Mouse (Mus musculus): ENCODE data around the gene Klhl12. TPM values are rescaled to one million over a fixed set of nuclear protein-coding genes. Genes with fewer than 3 reads are reported as not detected.

Klhl12 gene
- polyA plus RNA-seq, 1 experiment from 2014 or later = 24.8 TPM

GRCm38 (mm10) chr1:134460294-134461284 lies 5.3 kb downstream of the Klhl12 start:
- Histone ChIP-seq H3K4me2 (ENCODE audit: low read length) (no peak overlapping the region), H3K27ac (ENCODE audit: low read depth, low read length) (no peak overlapping the region), H3K4me3 (ENCODE audit: low read depth, low read length) (no peak overlapping the region), H3K4me1 (ENCODE audit: control insufficient read depth, insufficient read depth, low read length) (no peaks in the 10 kb centered on the region), H3K9ac (ENCODE audit: low read length) (no peak overlapping the region), H3K27me3 (replicated peaks; ENCODE audit: control insufficient read depth, insufficient read depth, low read length) (no peaks in the 10 kb centered on the region), H3K36me3 (ENCODE audit: control insufficient read depth, insufficient read depth, low read length) (peaks cover 43% of the 10 kb centered on the region), H3K9me3 (replicated peaks; ENCODE audit: control insufficient read depth, low read length) (no peaks in the 10 kb centered on the region)
- ATAC-seq = no peak
- WGBS = 96% methylated on average over 1 of the region's 1 CpGs
- no peak for DNase-seq (ENCODE audit: low spot score)

- Histone ChIP-seq H3K4me3 (ENCODE audit: low read depth, low read length) (no peak overlapping the region), H3K27ac (ENCODE audit: low read depth, low read length) (no peak overlapping the region), H3K36me3 (ENCODE audit: control insufficient read depth, insufficient read depth, low read length) (peaks cover 70% of the 10 kb centered on the region), H3K4me1 (ENCODE audit: control insufficient read depth, insufficient read depth, low read length) (no peaks in the 10 kb centered on the region), H3K27me3 (replicated peaks; ENCODE audit: control insufficient read depth, insufficient read depth, low read length) (no peaks in the 10 kb centered on the region), H3K4me2 (ENCODE audit: low read length) (no peak overlapping the region), H3K9me3 (replicated peaks; ENCODE audit: control insufficient read depth, low read length) (no peaks in the 10 kb centered on the region), H3K9ac (ENCODE audit: low read length) (no peak overlapping the region)
- no peak for ATAC-seq
- no peak for DNase-seq (ENCODE audit: low spot score)
- WGBS = 93% methylated on average over 2 of the region's 2 CpGs
Measured at GRCm38 (mm10) chr1:134484623-134485022, 29.3 kb downstream of the Klhl12 start.

- ATAC-seq (no peak), DNase-seq (ENCODE audit: low spot score) (no peak)
- no peak overlapping the region for H3K4me3 ChIP-seq (ENCODE audit: low read depth, low read length)
- no peak overlapping the region for H3K4me2 ChIP-seq (ENCODE audit: low read length)
- H3K27ac ChIP-seq (ENCODE audit: low read depth, low read length) = no peak overlapping the region
- peaks cover 11% of the 10 kb centered on the region; the same call in 1 of the 2 replicates for H3K4me1 ChIP-seq (ENCODE audit: control insufficient read depth, insufficient read depth, low read length)
- no peaks in the 10 kb centered on the region for H3K27me3 ChIP-seq (replicated peaks; ENCODE audit: control insufficient read depth, insufficient read depth, low read length)
- WGBS = 94% methylated on average over 6 of the region's 6 CpGs
- H3K9me3 ChIP-seq (replicated peaks; ENCODE audit: control insufficient read depth, low read length) = no peaks in the 10 kb centered on the region
- peaks cover 37% of the 10 kb centered on the region for H3K36me3 ChIP-seq (ENCODE audit: control insufficient read depth, insufficient read depth, low read length)
- no peak overlapping the region for H3K9ac ChIP-seq (ENCODE audit: low read length)
Measured at GRCm38 (mm10) chr1:134490903-134491801, 35.8 kb downstream of the Klhl12 start.

GRCm38 (mm10) chr1:134492276-134492675 lies 36.9 kb downstream of the Klhl12 start:
- DNase-seq (ENCODE audit: low spot score) (no peak), ATAC-seq (no peak)
- H3K4me1 ChIP-seq (ENCODE audit: control insufficient read depth, insufficient read depth, low read length) = peaks cover 11% of the 10 kb centered on the region; the same call in 1 of the 2 replicates
- no peak overlapping the region for H3K27ac ChIP-seq (ENCODE audit: low read depth, low read length)
- H3K4me2 ChIP-seq (ENCODE audit: low read length) = no peak overlapping the region
- peaks cover 30% of the 10 kb centered on the region for H3K36me3 ChIP-seq (ENCODE audit: control insufficient read depth, insufficient read depth, low read length)
- no peaks in the 10 kb centered on the region for H3K9me3 ChIP-seq (replicated peaks; ENCODE audit: control insufficient read depth, low read length)
- no peaks in the 10 kb centered on the region for H3K27me3 ChIP-seq (replicated peaks; ENCODE audit: control insufficient read depth, insufficient read depth, low read length)
- 74% methylated on average over 7 of the region's 7 CpGs for WGBS
- H3K9ac ChIP-seq (ENCODE audit: low read length) = no peak overlapping the region
- no peak overlapping the region for H3K4me3 ChIP-seq (ENCODE audit: low read depth, low read length)

- no peak for DNase-seq (ENCODE audit: low spot score)
- no peak for ATAC-seq
- peak overlapping the region; percentile 72; the same call in 1 of the 2 replicates for H3K4me2 ChIP-seq (ENCODE audit: low read length)
- no peak overlapping the region for H3K4me3 ChIP-seq (ENCODE audit: low read depth, low read length)
- peaks cover 19% of the 10 kb centered on the region for H3K36me3 ChIP-seq (ENCODE audit: control insufficient read depth, insufficient read depth, low read length)
- H3K9ac ChIP-seq (ENCODE audit: low read length) = no peak overlapping the region
- H3K27me3 ChIP-seq (replicated peaks; ENCODE audit: control insufficient read depth, insufficient read depth, low read length) = no peaks in the 10 kb centered on the region
- WGBS = 81% methylated on average over 2 of the region's 2 CpGs
- H3K4me1 ChIP-seq (ENCODE audit: control insufficient read depth, insufficient read depth, low read length) = peaks cover 11% of the 10 kb centered on the region; the same call in 1 of the 2 replicates
- H3K9me3 ChIP-seq (replicated peaks; ENCODE audit: control insufficient read depth, low read length) = no peaks in the 10 kb centered on the region
- no peak overlapping the region for H3K27ac ChIP-seq (ENCODE audit: low read depth, low read length)
Measured at GRCm38 (mm10) chr1:134493496-134493895, 38.2 kb downstream of the Klhl12 start.

GRCm38 (mm10) chr1:134493956-134494355 lies 38.6 kb downstream of the Klhl12 start:
- Histone ChIP-seq H3K36me3 (ENCODE audit: control insufficient read depth, insufficient read depth, low read length) (peaks cover 14% of the 10 kb centered on the region), H3K9ac (ENCODE audit: low read length) (peak overlapping the region; percentile 72), H3K9me3 (replicated peaks; ENCODE audit: control insufficient read depth, low read length) (no peaks in the 10 kb centered on the region), H3K4me1 (ENCODE audit: control insufficient read depth, insufficient read depth, low read length) (peaks cover 11% of the 10 kb centered on the region; the same call in 1 of the 2 replicates), H3K4me2 (ENCODE audit: low read length) (peak overlapping the region; percentile 72), H3K27ac (ENCODE audit: low read depth, low read length) (peak overlapping the region; percentile 86; the same call in 1 of the 2 replicates), H3K27me3 (replicated peaks; ENCODE audit: control insufficient read depth, insufficient read depth, low read length) (no peaks in the 10 kb centered on the region), H3K4me3 (ENCODE audit: low read depth, low read length) (peak overlapping the region; percentile 62)
- WGBS = 27% methylated on average over 5 of the region's 5 CpGs
- ATAC-seq (no peak; the same call in 1 of the 2 replicates), DNase-seq (ENCODE audit: low spot score) (no peak)

- Histone ChIP-seq H3K4me1 (ENCODE audit: control insufficient read depth, insufficient read depth, low read length) (peaks cover 11% of the 10 kb centered on the region; the same call in 1 of the 2 replicates), H3K9me3 (replicated peaks; ENCODE audit: control insufficient read depth, low read length) (no peaks in the 10 kb centered on the region), H3K27me3 (replicated peaks; ENCODE audit: control insufficient read depth, insufficient read depth, low read length) (no peaks in the 10 kb centered on the region), H3K4me3 (ENCODE audit: low read depth, low read length) (peak within 1 kb of the TSS; percentile 62), H3K27ac (ENCODE audit: low read depth, low read length) (peak within 1 kb of the TSS; percentile 86), H3K9ac (ENCODE audit: low read length) (peak within 1 kb of the TSS; percentile 72), H3K4me2 (ENCODE audit: low read length) (peak within 1 kb of the TSS; percentile 72), H3K36me3 (ENCODE audit: control insufficient read depth, insufficient read depth, low read length) (peaks cover 8% of the 10 kb centered on the region)
- WGBS = under 1% methylated on average over 58 of the region's 58 CpGs
- ATAC-seq (peak; percentile 100), DNase-seq (ENCODE audit: low spot score) (peak; percentile 99)
Measured at GRCm38 (mm10) chr1:134494428-134495215, 39.3 kb downstream of the Klhl12 start, which contains the start of gene Rabif. TSS of gene Rabif (plus strand) at chr1:134494648.

GRCm38 (mm10) chr1:134495216-134495539 lies 39.8 kb downstream of the Klhl12 start:
- ATAC-seq (no peak), DNase-seq (ENCODE audit: low spot score) (no peak)
- Histone ChIP-seq H3K9me3 (replicated peaks; ENCODE audit: control insufficient read depth, low read length) (no peaks in the 10 kb centered on the region), H3K4me1 (ENCODE audit: control insufficient read depth, insufficient read depth, low read length) (peaks cover 11% of the 10 kb centered on the region; the same call in 1 of the 2 replicates), H3K27me3 (replicated peaks; ENCODE audit: control insufficient read depth, insufficient read depth, low read length) (no peaks in the 10 kb centered on the region), H3K4me3 (ENCODE audit: low read depth, low read length) (peak overlapping the region; percentile 62), H3K9ac (ENCODE audit: low read length) (peak overlapping the region; percentile 72), H3K36me3 (ENCODE audit: control insufficient read depth, insufficient read depth, low read length) (peaks cover 4% of the 10 kb centered on the region; the same call in 1 of the 2 replicates), H3K4me2 (ENCODE audit: low read length) (peak overlapping the region; percentile 72), H3K27ac (ENCODE audit: low read depth, low read length) (peak overlapping the region; percentile 86; the same call in 1 of the 2 replicates)
- 25% methylated on average over 5 of the region's 5 CpGs for WGBS

All from forebrain, embryonic 14.5 days (tissue).